8 mouse cellular contexts compared by ENCODE assay signal in the genomic region with DNA sequence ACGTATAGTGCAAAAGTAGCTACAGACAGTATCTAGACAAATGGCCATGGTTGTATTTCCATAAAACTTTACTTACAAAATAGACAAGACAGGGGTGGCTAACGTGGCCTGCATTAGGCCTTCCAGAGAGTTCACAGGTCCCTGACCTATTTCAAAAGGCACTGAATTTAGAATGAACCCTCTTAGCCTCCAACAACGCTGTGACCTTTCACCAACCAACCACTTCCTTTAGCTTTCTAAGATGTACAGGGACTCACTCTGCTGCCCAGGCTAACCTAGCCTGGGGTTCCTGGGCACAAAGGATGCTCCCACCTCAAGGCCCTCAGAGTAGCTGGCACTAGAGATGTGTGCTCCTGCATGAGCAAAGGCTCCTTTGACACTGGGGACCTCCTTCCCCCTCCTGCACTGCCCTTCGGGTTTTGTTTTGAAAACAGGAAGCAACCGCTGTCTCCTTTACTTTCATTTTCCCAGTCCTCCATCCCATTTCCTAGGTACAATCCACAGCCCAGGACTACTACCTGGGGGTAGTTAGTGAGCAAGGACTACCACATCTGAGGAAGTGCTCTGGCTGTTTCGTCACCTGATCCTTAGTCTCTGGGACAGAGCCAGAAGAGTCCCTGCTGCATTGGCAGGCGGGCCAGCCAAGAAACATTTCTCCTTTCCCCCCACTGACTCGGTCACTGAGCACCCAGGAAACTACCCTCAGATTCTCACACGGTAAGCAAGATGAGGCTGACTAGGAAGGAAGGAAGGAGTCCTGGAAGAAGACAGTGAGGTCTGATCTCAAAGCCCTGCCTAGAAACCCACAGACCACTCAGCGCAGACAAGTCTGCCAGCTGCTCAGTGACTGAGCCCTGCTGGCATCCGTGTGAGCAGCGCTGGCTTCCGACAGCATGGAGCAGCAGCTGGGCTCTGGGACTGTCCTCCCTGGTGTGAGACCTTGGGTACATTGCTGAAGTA. TPM values are rescaled to one million over a fixed set of nuclear protein-coding genes. Genes with fewer than 3 reads are reported as not detected.
A peak's percentile ranks its signal among the peaks of the same experiment; 100 is the strongest.
DNase-seq lines count a peak whose midpoint lies in the region; ATAC-seq and TF ChIP-seq lines count a peak whose summit lies in the region.

No protein-coding gene starts in this region.

- 24% methylated on average over 13 of the region's 13 CpGs for WGBS in kidney, adult 2 months
- 54% methylated on average over 13 of the region's 13 CpGs for WGBS in kidney, embryonic 14.5 days
- 43% methylated on average over 13 of the region's 13 CpGs for WGBS in embryonic facial prominence, embryonic 13.5 days

- H3K36me3 ChIP-seq in kidney, adult 2 months (ENCODE audit: control insufficient read depth, insufficient read depth, low read length) = no peaks in the 10 kb centered on the region
- no peaks in the 10 kb centered on the region for H3K36me3 ChIP-seq in kidney, embryonic 14.5 days (ENCODE audit: control insufficient read depth, insufficient read depth, low read length)
- peaks cover 36% of the 10 kb centered on the region for H3K36me3 ChIP-seq in E14TG2a.4 (ENCODE audit: insufficient read depth, low read length)
- H3K36me3 ChIP-seq in embryonic facial prominence, embryonic 13.5 days = no peaks in the 10 kb centered on the region

- peak overlapping the region; percentile 21 for H3K4me3 ChIP-seq in kidney, adult 2 months (ENCODE audit: insufficient read depth, low read depth, low read length)
- no peak overlapping the region for H3K4me3 ChIP-seq in kidney, embryonic 14.5 days (ENCODE audit: low read length)
- H3K4me3 ChIP-seq in E14TG2a.4 (replicated peaks; ENCODE audit: low read length) = peak overlapping the region; percentile 43
- no peak overlapping the region for H3K4me3 ChIP-seq in embryonic facial prominence, embryonic 13.5 days

- TF ChIP-seq POLR2A in kidney, adult 2 months (IDR thresholded peaks at IDR 0.05; ENCODE audit: low read depth, low read length) = no peak

- peak overlapping the region; percentile 80 for H3K27ac ChIP-seq in kidney, adult 2 months (ENCODE audit: insufficient read depth, low read depth, low read length)
- no peak overlapping the region for H3K27ac ChIP-seq in kidney, embryonic 14.5 days (ENCODE audit: low read depth, low read length)
- peak overlapping the region; percentile 13; the same call in 1 of the 2 replicates for H3K27ac ChIP-seq in embryonic facial prominence, embryonic 13.5 days

- H3K9me3 ChIP-seq in kidney, embryonic 14.5 days (ENCODE audit: control insufficient read depth, low read length) = no peaks in the 10 kb centered on the region
- H3K9me3 ChIP-seq in E14TG2a.4 (ENCODE audit: low read length) = no peaks in the 10 kb centered on the region
- H3K9me3 ChIP-seq in embryonic facial prominence, embryonic 13.5 days = no peaks in the 10 kb centered on the region

- H3K4me2 ChIP-seq in kidney, embryonic 14.5 days (replicated peaks; ENCODE audit: low read depth, low read length) = no peak overlapping the region
- H3K4me2 ChIP-seq in embryonic facial prominence, embryonic 13.5 days = peak overlapping the region; percentile 12; the same call in 1 of the 2 replicates

- ATAC-seq in kidney, embryonic 14.5 days (ENCODE audit: low FRiP score, low TSS enrichment) = no peak
- 0 out of 2 replicates have a peak, but pooled peaks have one; percentile 11 for ATAC-seq in embryonic facial prominence, embryonic 13.5 days (ENCODE audit: insufficient number of reproducible peaks, insufficient read depth, low FRiP score, low TSS enrichment, low read depth)
- peak; percentile 63 for ATAC-seq in inflammation-experienced regulatory T-cells, adult 6 months

- no peaks in the 10 kb centered on the region for H3K27me3 ChIP-seq in kidney, adult 2 months (replicated peaks; ENCODE audit: control insufficient read depth, insufficient read depth, low read length)
- no peaks in the 10 kb centered on the region for H3K27me3 ChIP-seq in kidney, embryonic 14.5 days (ENCODE audit: control insufficient read depth, insufficient read depth, low read length)
- H3K27me3 ChIP-seq in E14TG2a.4 (ENCODE audit: insufficient read depth, low read length) = no peaks in the 10 kb centered on the region
- no peaks in the 10 kb centered on the region for H3K27me3 ChIP-seq in embryonic facial prominence, embryonic 13.5 days

- no peak overlapping the region for H3K9ac ChIP-seq in kidney, embryonic 14.5 days (ENCODE audit: low read depth, low read length)
- 0 out of 2 replicates have a peak overlapping the region, but pooled peaks have one; percentile 33 for H3K9ac ChIP-seq in embryonic facial prominence, embryonic 13.5 days

- peaks cover 14% of the 10 kb centered on the region; the same call in 1 of the 2 replicates for H3K4me1 ChIP-seq in kidney, adult 2 months (ENCODE audit: control insufficient read depth, insufficient read depth, low read length)
- peaks cover 21% of the 10 kb centered on the region for H3K4me1 ChIP-seq in kidney, embryonic 14.5 days (ENCODE audit: control insufficient read depth, insufficient read depth, low read length)
- peaks cover 96% of the 10 kb centered on the region for H3K4me1 ChIP-seq in E14TG2a.4 (replicated peaks; ENCODE audit: low read depth, low read length)
- H3K4me1 ChIP-seq in embryonic facial prominence, embryonic 13.5 days = peaks cover 15% of the 10 kb centered on the region

- peak; percentile 69 for DNase-seq in kidney, adult 2 months
- peak; percentile 68 for DNase-seq in lung, postnatal 36 days
- DNase-seq in thymus, postnatal 36 days = peak; percentile 47 to 55
- DNase-seq in cerebellum, adult 9-10 months = no peak

- TF ChIP-seq CTCF in kidney, adult 2 months (conservative IDR thresholded peaks at IDR 0.05; ENCODE audit: insufficient read depth, insufficient read length, low read depth, low read length) = no peak
- TF ChIP-seq CTCF in E14TG2a.4 (conservative IDR thresholded peaks at IDR 0.05; ENCODE audit: low read length) = no peak

RNA-seq across cellular contexts. Expression of a gene that starts 8.9 kb away (rescaled TPM):
- polyA plus RNA-seq in kidney, adult 2 months (2012; rRNA removed) = 2.0 and 2.5 TPM in 2 replicates
- 2.2 and 2.3 TPM in 2 replicates for polyA plus RNA-seq in kidney, embryonic 14.5 days (2014; fragmentation: Nextera tagmentation; extraction: Ambion mirVana)
- 3.5 and 3.9 TPM in 2 replicates for polyA plus RNA-seq in embryonic facial prominence, embryonic 13.5 days (2015; fragmentation: Nextera tagmentation; extraction: Ambion mirVana)
- 100 to 1,000 TPM; 108 to 137 (median 120) TPM for polyA plus RNA-seq in inflammation-experienced regulatory T-cells, adult 6 months (2017; shearing (Covaris generic))

Comparison
In these comparisons a context has a peak if more than half of its experiments do, and no peak if none do; other contexts are left out.
1. H3K4me3 ChIP-seq: peak in kidney, adult 2 months (single experiment) and E14TG2a.4 (single experiment); none in kidney, embryonic 14.5 days (single experiment) and embryonic facial prominence, embryonic 13.5 days (single experiment).
2. RNA of a gene that starts 8.9 kb away (polyA plus RNA-seq): 108 to 137 TPM in inflammation-experienced regulatory T-cells, adult 6 months; 3.5 to 3.9 TPM in embryonic facial prominence, embryonic 13.5 days, 2.0 to 2.5 TPM in kidney, adult 2 months and 2.2 to 2.3 TPM in kidney, embryonic 14.5 days; every median in the first group is over 10 times any median in the second.